Mouse (Mus musculus) hindlimb bud, embryonic 11.5 days (tissue): ENCODE measurements around the gene Arhgap15.
A peak's percentile ranks its signal among the peaks of the same experiment; 100 is the strongest.
"Not testable (repeated sequence)": the region's sequence is repeated elsewhere in the genome, so short reads cannot be mapped to it uniquely, and the experiment has no call there.

ENCODE experiments used
- DNase-seq: peaks from one replicate; pipeline ENCODE4 v3.0.0-alpha.2; 2012; ENCODE audit warnings: low read depth, low spot score; ENCODE audit errors: extremely low spot score

Gene Arhgap15

GRCm38 (mm10) chr2:43748287-43748983 is at the start of gene Arhgap15:
Gene Arhgap15 (plus strand): TSS chr2:43748824.
- DNase-seq: no peak

- no peak for DNase-seq
Measured at GRCm38 (mm10) chr2:43712611-43713138, 35.9 kb upstream of the Arhgap15 start.

GRCm38 (mm10) chr2:43722446-43723103 is 26.0 kb upstream of the Arhgap15 start:
- DNase-seq: peak; percentile 39

- no peak for DNase-seq
Measured at GRCm38 (mm10) chr2:43723104-43723541, 25.5 kb upstream of the Arhgap15 start.

- DNase-seq: no peak
Measured at GRCm38 (mm10) chr2:43727181-43727580, 21.4 kb upstream of the Arhgap15 start.

DNA sequence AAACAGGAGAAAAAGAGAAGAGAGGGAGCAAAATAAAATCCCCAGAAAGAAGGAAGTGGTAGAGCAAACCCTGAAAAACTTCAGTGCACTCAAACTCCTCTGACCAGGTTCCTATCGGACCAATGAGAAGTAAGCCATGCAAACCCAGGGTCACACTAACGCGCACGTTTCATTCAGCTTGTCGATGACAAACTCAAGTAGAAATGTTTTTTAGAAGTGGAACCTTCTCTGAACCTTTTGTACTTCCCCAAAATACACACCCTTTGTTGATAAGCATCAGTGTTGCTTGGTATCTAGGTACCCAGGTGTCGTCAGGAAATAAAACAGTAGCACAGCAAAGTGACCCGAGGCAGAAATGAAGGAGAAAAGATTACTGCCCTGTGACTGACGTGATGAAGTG is 20.9 kb upstream of the Arhgap15 start:
- DNase-seq: no peak

- DNase-seq: no peak
Measured at GRCm38 (mm10) chr2:43728831-43729230, 19.8 kb upstream of the Arhgap15 start.

GRCm38 (mm10) chr2:43732396-43732795 is 16.2 kb upstream of the Arhgap15 start:
- DNase-seq: no peak

DNA sequence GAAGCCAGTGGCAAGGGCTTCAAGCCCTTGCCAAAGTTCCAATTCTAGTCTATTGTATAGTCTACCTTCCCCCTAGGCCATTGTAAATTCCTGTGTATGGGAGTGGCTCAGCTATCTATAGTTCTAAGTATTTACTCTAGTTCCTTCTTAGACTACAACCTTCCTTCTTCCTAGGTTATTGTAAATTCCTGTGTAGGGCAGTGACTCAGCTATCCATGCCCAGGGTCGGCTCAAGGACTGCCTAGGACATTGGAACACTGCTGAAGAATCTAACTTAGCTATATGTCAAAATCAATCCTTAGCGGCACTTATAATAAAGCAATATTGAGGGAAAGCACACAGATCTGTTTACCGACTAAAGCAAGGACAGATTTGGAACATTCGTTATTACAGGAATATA is 13.6 kb upstream of the Arhgap15 start:
- DNase-seq: not testable (repeated sequence)

- no peak for DNase-seq
Measured at GRCm38 (mm10) chr2:43737546-43737945, 11.1 kb upstream of the Arhgap15 start.

- no peak for DNase-seq
Measured at GRCm38 (mm10) chr2:43738562-43739112, 10.0 kb upstream of the Arhgap15 start.

DNA sequence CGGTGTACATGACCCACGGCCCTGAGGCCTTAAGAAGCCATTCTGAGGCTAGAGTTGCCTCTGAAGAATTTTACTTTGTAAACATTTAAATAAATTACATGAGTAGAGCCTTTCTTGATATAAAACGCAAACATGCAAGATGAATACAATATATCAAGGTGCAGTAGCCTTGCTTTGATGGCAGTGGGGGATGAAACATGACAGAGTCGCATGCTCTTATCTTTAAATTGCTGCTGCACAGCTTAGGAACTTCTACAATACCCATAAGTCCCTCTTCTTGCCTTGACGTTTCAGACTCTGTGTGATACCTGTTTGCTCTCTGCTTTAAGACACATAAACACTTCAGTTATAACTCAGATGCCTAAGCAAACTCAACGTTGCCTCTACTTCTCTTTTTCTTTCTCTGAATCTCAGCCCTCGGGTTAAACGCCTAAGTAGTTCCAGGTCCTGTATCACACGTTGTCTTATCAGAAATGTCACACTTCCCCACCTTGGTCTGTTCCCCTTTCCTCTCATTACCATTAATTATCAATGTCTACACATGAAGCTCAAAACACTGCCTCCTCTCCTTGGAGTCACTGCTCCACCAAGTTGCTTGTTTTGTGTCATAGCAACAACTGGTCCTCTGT is 9.3 kb upstream of the Arhgap15 start:
- DNase-seq: no peak

- no peak for DNase-seq
Measured at GRCm38 (mm10) chr2:43749321-43749720, 697 bp downstream of the Arhgap15 start.

DNA sequence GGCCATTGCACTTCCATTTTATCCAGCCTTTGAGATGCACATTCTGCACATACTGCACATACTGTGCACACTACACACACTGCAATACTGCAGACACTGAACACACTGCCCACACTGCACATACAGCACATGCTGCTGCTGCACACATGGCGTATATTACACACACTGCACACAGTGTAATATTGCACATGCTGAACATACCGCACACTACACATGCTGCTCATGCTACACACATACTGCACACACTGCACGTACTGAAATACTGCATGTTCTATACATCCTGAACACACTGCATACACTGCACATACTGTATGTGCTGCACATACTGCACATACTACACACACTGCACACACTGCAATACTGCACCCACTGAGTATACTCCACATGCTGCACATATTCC is 7.3 kb downstream of the Arhgap15 start:
- DNase-seq: no peak

DNA sequence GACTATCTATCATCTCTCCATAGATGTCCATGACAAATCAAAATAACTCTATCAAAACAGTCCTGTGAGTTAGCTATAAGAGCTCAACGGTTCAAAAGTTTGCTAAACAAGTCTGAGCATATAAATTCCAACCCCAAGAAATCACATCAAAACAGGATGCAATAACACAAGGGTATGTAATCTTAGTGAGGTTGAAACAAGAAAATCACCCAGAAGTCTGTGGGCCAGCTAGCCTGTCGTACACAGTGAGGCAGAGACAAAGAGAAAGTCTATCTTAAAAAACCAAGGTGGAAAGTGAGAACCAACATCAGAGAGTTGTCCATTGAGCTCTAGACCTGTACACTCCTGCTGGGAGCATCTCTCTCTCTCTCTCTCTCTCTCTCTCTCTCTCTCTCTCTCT is 8.0 kb downstream of the Arhgap15 start:
- DNase-seq: no peak

GRCm38 (mm10) chr2:43761735-43762134 is 13.1 kb downstream of the Arhgap15 start:
- no peak for DNase-seq

DNA sequence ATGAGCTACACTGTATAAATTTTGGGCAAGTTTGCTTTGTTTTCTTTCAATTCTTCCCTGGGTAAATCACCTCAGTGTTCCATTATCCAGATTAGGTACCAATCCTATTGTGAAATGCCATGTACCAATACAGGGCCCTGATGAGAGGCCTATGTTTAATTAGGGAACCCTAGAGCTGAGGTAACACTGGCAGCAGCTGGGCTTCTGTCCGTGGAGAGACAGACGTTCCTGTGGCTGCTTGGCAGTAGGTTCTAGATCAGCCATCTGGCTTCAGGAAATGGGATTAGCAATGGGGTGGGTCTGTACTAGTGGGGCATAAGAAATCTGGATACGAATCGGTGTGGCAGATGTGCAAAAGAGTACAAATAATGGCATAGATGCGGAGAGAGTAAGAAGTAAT is 14.7 kb downstream of the Arhgap15 start:
- no peak for DNase-seq

GRCm38 (mm10) chr2:43764456-43764855 is 15.8 kb downstream of the Arhgap15 start:
- no peak for DNase-seq

GRCm38 (mm10) chr2:43766200-43766599 is 17.6 kb downstream of the Arhgap15 start:
- DNase-seq: no peak

GRCm38 (mm10) chr2:43769850-43770570 is 21.4 kb downstream of the Arhgap15 start:
- no peak for DNase-seq

DNA sequence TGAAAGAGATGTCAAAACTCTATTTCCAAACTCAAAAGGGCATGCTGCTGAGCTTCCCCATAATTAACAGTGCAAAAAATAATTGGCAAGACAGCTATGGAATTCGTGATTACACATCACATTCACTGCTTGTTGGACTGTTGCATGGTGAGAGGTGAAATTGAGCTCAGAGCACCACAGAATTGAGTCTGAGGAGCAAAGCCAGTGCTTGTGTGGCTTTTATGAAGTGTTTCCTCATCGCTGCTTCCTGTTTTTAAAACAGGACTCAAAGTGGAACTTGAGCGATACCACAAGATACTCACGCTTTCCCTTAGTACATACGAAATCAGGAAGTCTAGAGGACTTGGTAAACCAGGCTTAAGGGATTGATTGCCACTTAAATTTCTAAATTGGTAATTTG is 24.0 kb downstream of the Arhgap15 start:
- no peak for DNase-seq
